Mouse (Mus musculus): ENCODE results near the gene Fam163a. TPM values are rescaled to one million over a fixed set of nuclear protein-coding genes. Genes with fewer than 3 reads are reported as not detected.

The Fam163a gene
- polyA plus RNA-seq, 1 experiment = 4.0 TPM

DNA sequence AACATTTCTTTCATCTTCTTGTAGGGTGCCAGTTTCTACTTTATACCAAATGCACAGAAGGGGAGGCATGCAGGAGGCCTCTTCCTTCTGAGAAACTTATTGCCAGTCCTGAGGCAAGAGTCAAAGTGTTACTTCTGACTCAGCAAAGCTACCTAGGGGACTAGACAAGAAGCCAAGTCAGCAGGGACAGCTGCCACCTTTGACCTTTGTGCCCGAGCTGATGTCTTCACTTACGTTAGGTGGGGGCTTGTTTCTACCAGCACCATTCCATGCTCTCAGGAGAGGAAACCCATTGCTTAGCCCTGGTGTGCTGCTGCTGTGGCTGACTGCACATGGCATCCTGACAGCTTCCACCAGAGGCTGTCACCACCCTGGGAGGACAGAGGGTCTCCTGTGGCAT, 16.5 kb upstream of the Fam163a start:
- TF ChIP-seq CTCF (IDR thresholded peaks at IDR 0.05; ENCODE audit: borderline replicate concordance, extremely low read depth, insufficient read depth, insufficient read length) (no peak), POLR2A (IDR thresholded peaks at IDR 0.05; ENCODE audit: borderline replicate concordance, extremely low read depth, insufficient read depth, insufficient read length, poor library complexity, severe bottlenecking) (no peak)
- no peak for DNase-seq (ENCODE audit: low read depth)

DNA sequence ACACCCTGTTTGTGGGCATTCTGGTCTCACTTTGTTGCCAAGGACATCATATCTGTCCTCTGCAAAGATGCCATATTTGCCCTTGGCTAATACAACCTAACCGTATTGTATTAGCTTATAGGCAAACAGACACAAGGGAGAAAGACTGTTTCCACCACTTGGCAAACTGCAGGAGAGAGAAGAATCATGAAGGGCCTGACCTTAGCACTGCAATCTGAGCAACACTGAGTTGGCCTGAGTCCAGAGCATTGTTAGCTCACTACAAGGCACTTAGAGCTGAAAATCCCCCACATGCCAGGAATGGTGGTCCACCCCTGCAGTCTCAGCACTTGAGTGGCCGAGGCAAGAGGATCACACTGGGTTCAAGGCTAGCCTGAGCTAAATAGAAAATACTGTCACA, 13.7 kb upstream of the Fam163a start:
- TF ChIP-seq CTCF (IDR thresholded peaks at IDR 0.05; ENCODE audit: borderline replicate concordance, extremely low read depth, insufficient read depth, insufficient read length) = no peak
- no peak for TF ChIP-seq POLR2A (IDR thresholded peaks at IDR 0.05; ENCODE audit: borderline replicate concordance, extremely low read depth, insufficient read depth, insufficient read length, poor library complexity, severe bottlenecking)

DNA sequence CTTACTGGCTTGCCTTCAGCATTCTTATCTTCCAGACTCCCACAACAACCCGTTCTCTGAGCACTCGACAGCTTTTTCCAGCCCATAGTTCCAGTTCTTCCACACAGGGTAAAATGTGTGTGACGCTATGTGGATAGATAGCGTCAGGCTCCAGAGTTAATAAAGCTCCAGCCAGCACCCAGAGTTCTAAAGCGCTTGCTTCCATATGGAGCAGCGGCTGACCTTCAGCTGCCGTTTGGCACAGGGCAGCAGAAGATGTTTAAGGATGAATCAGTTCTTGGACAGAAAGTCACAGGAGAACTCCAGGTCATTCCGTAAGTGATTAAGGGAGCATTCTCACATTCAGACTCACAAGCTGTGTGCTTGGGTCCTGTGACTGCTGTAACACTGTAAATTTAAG, 13.1 kb upstream of the Fam163a start:
- TF ChIP-seq CTCF (IDR thresholded peaks at IDR 0.05; ENCODE audit: borderline replicate concordance, extremely low read depth, insufficient read depth, insufficient read length) (no peak), POLR2A (IDR thresholded peaks at IDR 0.05; ENCODE audit: borderline replicate concordance, extremely low read depth, insufficient read depth, insufficient read length, poor library complexity, severe bottlenecking) (no peak)
- DNase-seq (ENCODE audit: low read depth) = no peak

More for the DNA sequence above, 13.7 kb upstream of the Fam163a start:
- DNase-seq (ENCODE audit: low read depth) = no peak

DNA sequence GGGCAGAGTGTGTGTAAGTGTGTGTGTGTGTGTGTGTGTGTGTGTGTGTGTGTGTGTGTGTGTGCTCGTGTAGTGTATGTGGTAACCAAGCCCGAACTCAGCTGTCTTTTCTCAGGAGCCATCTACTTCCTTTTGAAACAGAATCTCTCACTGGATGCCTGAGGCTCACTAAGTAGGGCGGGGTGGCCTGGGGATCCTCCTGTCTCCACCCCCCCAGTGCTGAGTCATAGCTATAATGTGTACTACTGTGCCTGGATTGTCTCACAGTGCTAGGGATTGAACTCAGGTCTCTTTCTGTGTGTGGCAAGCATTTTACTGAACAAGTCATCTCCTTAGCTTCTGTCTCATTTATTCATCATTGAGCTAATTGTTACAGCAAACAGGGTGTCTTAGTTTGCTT, 12.6 kb upstream of the Fam163a start:
- no peak for TF ChIP-seq CTCF (IDR thresholded peaks at IDR 0.05; ENCODE audit: borderline replicate concordance, extremely low read depth, insufficient read depth, insufficient read length)
- no peak for TF ChIP-seq POLR2A (IDR thresholded peaks at IDR 0.05; ENCODE audit: borderline replicate concordance, extremely low read depth, insufficient read depth, insufficient read length, poor library complexity, severe bottlenecking)
- DNase-seq (ENCODE audit: low read depth) = no peak

- TF ChIP-seq CTCF (IDR thresholded peaks at IDR 0.05; ENCODE audit: borderline replicate concordance, extremely low read depth, insufficient read depth, insufficient read length) (no peak), POLR2A (IDR thresholded peaks at IDR 0.05; ENCODE audit: borderline replicate concordance, extremely low read depth, insufficient read depth, insufficient read length, poor library complexity, severe bottlenecking) (no peak)
- no peak for DNase-seq (ENCODE audit: low read depth)
These were observed 11.4 kb upstream of the Fam163a start for GRCm38 (mm10) chr1:156216249-156216648.

DNA sequence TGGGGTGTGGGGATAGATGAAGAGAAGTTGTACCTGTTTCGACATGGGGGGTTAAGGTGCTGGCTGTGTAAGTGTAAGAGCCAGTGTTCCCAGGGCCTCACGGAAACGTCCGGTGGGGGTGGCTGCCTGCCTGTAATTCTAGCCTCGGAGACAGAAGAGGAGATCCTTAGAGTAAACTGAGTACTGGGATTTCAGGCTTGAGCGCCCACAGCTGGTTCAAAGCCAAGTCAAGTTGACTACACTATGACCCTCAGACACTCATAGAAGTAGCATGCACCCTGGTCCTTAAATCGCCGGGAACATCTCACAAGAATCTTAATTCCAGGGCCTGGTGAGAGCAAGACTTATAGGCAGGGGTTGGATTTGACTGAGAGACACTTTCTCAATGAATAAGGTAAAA, 9.8 kb upstream of the Fam163a start:
- TF ChIP-seq POLR2A (IDR thresholded peaks at IDR 0.05; ENCODE audit: borderline replicate concordance, extremely low read depth, insufficient read depth, insufficient read length, poor library complexity, severe bottlenecking) = no peak
- no peak for TF ChIP-seq CTCF (IDR thresholded peaks at IDR 0.05; ENCODE audit: borderline replicate concordance, extremely low read depth, insufficient read depth, insufficient read length)
- no peak for DNase-seq (ENCODE audit: low read depth)

- no peak for TF ChIP-seq POLR2A (IDR thresholded peaks at IDR 0.05; ENCODE audit: borderline replicate concordance, extremely low read depth, insufficient read depth, insufficient read length, poor library complexity, severe bottlenecking)
- TF ChIP-seq CTCF (IDR thresholded peaks at IDR 0.05; ENCODE audit: borderline replicate concordance, extremely low read depth, insufficient read depth, insufficient read length) = no peak
- DNase-seq (ENCODE audit: low read depth) = no peak
These were observed 8.1 kb upstream of the Fam163a start for GRCm38 (mm10) chr1:156212923-156213322.

DNA sequence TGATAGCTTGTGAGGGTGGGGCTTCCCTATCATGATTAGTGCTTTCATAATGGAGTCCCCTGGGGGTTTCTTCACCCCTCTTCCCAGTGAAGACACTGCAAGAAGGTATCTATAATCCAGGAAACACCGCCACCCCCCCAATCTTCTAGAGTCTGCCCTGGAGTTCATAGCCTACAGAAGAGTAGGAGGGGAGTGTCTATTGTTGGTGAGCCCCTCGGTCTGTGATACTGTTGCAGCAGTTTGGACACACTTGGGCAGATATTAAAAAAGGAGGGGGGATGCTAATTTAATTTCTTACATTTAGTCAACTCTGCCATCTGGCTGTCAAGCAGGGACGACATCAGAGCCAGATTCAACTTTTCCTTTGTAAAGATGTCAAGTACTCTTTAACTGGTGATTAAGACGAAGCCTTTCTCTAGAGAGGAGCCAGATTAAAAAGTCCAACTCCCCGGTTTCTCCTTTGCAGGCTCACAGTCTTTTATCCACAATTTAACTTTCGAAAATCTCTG, 7.0 kb upstream of the Fam163a start:
- TF ChIP-seq CTCF (IDR thresholded peaks at IDR 0.05; ENCODE audit: borderline replicate concordance, extremely low read depth, insufficient read depth, insufficient read length) (no peak), POLR2A (IDR thresholded peaks at IDR 0.05; ENCODE audit: borderline replicate concordance, extremely low read depth, insufficient read depth, insufficient read length, poor library complexity, severe bottlenecking) (no peak)
- DNase-seq (ENCODE audit: low read depth) = peak; percentile 56

DNA sequence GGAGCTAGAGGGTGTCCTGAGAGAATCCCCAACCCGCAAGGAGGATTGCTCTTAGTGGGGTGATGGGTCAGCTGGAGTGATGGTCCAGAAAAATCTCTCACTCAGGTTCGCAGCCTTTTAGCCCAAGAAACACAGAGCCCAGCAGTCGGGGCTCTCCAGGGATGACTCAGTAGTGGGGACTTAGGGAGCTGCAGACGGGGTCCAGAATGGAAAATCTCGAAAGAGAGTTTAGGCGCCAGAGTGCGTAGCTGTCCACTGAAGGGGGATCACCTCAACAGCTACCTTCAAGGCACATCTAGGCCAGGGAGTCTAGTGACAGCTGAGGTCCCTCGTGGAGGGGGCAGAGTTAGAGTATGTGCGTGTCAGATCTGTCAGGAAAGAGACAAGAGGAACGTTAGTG, 338 bp upstream of the Fam163a start:
- DNase-seq (ENCODE audit: low read depth) = no peak
- no peak for TF ChIP-seq CTCF (IDR thresholded peaks at IDR 0.05; ENCODE audit: borderline replicate concordance, extremely low read depth, insufficient read depth, insufficient read length)
- TF ChIP-seq POLR2A (IDR thresholded peaks at IDR 0.05; ENCODE audit: borderline replicate concordance, extremely low read depth, insufficient read depth, insufficient read length, poor library complexity, severe bottlenecking) = no peak

DNA sequence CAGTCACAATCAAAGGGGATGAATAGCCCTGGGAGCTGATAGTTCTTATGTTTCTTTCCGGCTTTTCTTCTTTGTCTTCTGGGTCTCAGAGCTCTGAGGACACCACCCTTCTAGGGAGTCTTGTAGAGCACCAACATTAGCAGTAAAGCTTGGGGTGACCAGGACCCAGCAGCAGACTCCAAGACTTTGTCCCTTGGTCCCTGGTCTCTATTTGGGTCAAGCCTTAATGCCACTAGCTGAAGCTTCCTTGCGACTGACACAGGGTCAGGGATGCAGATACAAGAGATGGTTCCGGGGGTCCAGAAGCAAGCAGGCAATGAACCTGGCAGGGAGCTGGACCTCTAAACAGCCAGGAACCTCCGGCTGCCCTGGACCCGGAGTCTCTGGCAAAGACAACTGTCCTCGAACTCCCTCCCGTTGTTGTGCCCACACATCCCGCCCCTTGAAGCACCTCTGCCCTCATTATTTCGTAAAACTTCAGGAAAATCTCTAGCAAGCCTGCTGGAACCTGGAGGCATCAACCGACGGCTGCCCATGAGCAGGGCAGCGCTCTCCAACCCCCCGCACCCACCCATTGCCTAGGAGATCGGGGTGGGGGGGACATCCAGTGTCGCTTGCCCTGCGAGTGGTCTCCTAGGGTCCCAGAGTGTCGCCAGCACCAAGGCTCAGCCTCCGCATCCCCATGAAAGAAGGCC, 718 bp downstream of the Fam163a start:
- TF ChIP-seq CTCF (IDR thresholded peaks at IDR 0.05; ENCODE audit: borderline replicate concordance, extremely low read depth, insufficient read depth, insufficient read length) (no peak), POLR2A (IDR thresholded peaks at IDR 0.05; ENCODE audit: borderline replicate concordance, extremely low read depth, insufficient read depth, insufficient read length, poor library complexity, severe bottlenecking) (no peak)
- DNase-seq (ENCODE audit: low read depth) = no peak

DNA sequence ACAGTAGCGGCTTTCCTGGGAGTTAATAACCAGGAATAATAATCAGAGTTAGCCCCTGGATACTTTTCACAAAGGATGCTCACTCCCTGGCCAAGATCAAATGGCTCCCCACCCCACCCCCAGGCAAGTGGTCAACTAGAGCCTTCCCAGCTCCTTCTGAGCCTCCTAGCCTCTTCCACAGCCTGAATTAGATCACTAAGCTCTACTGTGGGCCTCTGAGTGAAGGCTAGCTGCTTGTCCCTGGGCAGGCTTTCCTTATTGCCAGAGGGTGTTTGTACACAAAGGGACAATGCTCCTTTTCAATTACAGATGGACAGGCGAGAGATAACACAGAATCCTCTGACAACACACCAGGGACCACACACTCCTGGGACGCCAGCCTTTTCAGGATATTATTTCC, 2.2 kb downstream of the Fam163a start:
- TF ChIP-seq POLR2A (IDR thresholded peaks at IDR 0.05; ENCODE audit: borderline replicate concordance, extremely low read depth, insufficient read depth, insufficient read length, poor library complexity, severe bottlenecking) (no peak), CTCF (IDR thresholded peaks at IDR 0.05; ENCODE audit: borderline replicate concordance, extremely low read depth, insufficient read depth, insufficient read length) (no peak)
- no peak for DNase-seq (ENCODE audit: low read depth)

DNA sequence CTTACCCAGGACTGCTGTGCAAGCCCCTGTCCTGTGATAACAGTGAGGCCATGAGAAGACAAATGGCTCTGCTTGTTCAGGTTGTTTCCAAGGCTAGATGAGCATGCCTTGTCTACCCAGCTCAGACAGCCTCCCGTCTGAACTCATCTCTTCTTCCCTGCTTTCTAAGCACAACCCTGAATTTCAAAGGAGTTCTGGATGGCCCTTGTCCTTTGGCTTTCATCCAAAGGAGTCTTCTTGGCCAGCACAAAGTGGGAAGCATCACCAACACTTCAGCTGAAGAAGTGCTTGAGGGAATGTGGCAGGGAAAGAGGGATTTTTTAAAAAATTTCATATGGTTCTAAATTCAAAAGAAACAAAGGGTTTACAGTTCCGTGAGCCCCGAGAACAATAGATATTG, 3.8 kb downstream of the Fam163a start:
- no peak for TF ChIP-seq CTCF (IDR thresholded peaks at IDR 0.05; ENCODE audit: borderline replicate concordance, extremely low read depth, insufficient read depth, insufficient read length)
- no peak for TF ChIP-seq POLR2A (IDR thresholded peaks at IDR 0.05; ENCODE audit: borderline replicate concordance, extremely low read depth, insufficient read depth, insufficient read length, poor library complexity, severe bottlenecking)
- DNase-seq (ENCODE audit: low read depth) = no peak

All from brain, embryonic 14.5 days (tissue).